Mouse (Mus musculus) spleen, postnatal 36 days (tissue): Measurements from ENCODE around the gene Olfr384.
"Not testable (repeated sequence)": the region's sequence is repeated elsewhere in the genome, so short reads cannot be mapped to it uniquely, and the experiment has no call there.

Experiments used
- DNase-seq, 2 experiments: peaks; one replicate each; pipeline ENCODE4 v3.0.0; 2022; ENCODE audit warnings: low spot score in 2 of 2, mixed read lengths in 1 of 2

The Olfr384 gene

GRCm38 (mm10) chr11:73598294-73598693 is at the start of gene Olfr384:
Gene Olfr384, plus strand, starts transcription at chr11:73598594.
- DNase-seq = no peak

DNA sequence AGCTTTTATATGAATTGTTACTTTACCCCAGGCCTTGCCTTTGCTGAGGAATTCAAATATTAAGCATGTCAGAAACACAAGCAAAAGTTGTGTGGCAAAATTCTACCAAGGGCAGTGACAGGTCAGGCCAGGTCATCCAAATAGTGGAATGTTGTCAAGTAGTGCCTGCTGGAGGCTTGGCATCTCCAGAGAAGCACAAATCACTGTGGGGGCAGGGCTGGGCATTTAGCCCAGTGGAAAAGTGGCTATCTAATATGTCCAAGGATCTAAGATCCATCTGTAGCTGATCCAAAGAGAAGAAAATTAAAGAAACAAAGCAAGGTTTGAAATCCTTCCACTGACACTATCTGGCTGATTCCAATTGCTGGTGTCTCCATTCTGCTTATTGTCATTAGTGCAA is 18.5 kb upstream of the Olfr384 start:
- no peak for DNase-seq

DNA sequence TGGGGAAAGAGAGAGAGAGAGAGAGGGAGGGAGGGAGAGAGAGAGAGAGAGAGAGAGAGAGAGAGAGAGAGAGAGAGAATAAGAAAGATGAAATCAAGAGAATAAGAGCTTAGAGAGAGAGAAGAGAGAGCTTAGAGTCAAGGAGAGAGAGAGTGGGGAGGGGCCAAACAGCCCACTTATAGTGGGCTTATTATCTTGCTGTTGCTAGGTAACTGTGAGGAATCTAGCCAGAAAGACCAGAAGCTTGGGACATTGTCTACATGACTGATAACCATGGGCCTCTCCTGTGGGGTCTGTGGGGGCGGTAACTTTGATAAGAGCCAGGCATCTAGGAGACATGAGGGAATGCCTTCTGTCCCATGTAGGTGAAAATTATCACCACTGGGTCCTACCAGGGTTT is 15.2 kb upstream of the Olfr384 start:
- DNase-seq = not testable (repeated sequence)

GRCm38 (mm10) chr11:73592908-73593307 is 5.5 kb upstream of the Olfr384 start, which contains the start of gene Olfr385:
Gene Olfr385, minus strand, starts transcription at chr11:73593008.
- DNase-seq = no peak
